Mouse (Mus musculus) spleen, adult 18-20 months (tissue): Measurements from ENCODE around the gene Fbxo33.
"Not testable (repeated sequence)": the region's sequence is repeated elsewhere in the genome, so short reads cannot be mapped to it uniquely, and the experiment has no call there.

Experiments used
- DNase-seq, 2 experiments: peaks; one replicate each; pipeline ENCODE4 v3.0.0; 2022; ENCODE audit warnings: mixed read lengths in 2 of 2

Fbxo33 gene

GRCm38 (mm10) chr12:59219325-59220225 is at the start of gene Fbxo33:
Gene Fbxo33, minus strand, starts transcription at chr12:59219725.
- peak; percentile 96 for DNase-seq

DNA sequence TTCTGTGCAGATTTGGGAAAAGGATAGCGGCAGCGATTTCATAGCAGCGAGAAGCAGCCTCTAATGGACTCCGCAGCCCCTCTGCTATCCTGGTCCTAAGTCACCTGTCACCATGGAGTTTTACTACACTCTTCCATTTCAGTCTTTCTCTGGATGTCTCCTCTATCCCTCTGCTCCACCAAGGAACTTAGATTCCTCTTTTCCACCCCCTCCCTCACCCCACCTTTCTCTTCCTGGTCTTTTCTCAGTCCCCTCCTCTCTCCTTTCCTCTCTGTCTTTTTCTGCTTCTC is 46.4 kb upstream of the Fbxo33 start:
- no peak for DNase-seq

- peak in 1 of 2 experiments; percentile 20 for DNase-seq
Observed at GRCm38 (mm10) chr12:59265207-59265941, 45.8 kb upstream of the Fbxo33 start.

DNA sequence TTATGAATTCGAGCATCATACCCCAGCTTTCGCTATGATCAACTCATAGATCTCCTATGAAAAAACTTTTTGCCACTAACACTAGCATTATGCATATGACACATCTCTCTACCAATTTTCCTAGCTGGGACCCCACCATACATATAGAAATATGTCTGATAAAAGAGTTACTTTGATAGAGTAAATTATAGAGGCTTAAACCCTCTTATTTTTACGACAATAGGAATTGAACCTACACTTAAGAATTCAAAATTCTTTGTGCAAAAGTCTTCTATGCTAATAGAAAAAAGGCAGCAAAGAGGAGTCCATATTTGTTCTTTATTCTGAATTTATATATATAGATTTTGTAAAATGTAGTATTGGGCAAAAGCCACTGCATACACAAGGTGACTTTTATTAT is 43.3 kb upstream of the Fbxo33 start:
- no peak for DNase-seq

GRCm38 (mm10) chr12:59260798-59261197 is 41.3 kb upstream of the Fbxo33 start:
- no peak for DNase-seq

DNA sequence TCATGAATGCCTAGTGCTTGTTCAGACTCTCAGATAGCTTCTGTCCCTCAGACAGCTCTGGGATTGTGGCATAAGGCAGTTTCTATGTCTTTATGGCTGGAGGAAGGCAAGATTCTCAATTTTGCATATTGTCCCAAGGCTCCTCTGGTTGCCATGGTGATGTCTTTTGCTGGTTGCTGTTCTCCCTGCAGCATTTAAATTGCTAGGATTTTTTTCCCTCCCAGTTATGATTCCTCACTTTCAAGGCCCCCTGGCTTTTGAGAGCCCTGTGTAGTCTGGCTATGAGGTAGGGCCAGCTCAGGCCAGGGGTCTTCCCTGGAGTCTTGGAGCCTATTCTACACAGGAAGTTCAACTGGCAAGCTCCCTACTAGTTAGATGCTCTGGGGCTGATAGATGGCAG is 40.8 kb upstream of the Fbxo33 start:
- no peak for DNase-seq

DNA sequence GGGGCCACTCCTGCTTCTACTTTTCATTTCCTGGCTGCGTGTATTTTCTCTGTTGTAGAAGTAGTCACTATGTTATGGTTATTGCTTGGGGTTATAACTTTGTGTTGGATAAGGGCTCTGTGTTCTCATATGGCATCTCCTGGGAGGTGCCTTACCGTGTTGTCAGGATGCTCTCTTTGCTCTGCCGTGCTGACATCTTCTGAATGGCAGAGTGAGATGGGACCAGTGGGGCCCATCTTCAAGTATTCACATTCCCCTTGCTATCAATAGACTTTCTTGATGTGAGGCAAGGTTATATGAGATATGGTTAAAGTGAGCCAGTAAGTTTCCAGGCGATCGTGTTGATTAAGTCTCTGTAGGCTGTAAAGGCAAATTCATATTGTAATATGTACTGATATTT is 39.5 kb upstream of the Fbxo33 start:
- DNase-seq: no peak

DNA sequence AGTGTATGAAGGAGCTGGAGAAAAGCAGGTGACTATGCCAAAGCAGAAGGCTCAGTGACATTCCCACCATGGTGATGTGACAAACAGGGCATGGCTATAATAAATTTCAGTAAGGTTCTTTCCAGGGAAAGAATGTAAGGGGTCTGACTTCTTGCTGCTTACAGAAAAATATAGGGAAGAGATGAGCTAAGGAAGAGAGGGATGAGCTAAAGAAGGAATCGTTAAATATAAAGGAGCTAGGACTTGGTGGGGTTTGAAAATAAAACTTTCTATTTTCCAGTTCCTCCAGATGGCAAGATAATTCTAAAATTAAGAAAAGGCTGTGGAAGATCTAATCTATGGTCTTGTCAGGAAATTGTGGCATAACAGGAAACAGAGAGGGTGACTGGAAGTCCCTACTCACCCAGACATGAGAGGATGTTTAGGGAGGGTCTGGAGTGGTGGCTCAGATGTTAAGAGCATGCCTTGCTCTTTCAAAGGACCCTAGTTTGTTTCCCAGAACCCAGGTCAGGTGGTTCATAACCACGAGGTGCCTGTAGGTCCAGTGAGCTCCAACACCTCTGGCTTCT is 30.8 kb upstream of the Fbxo33 start:
- no peak for DNase-seq

GRCm38 (mm10) chr12:59248969-59249368 is 29.4 kb upstream of the Fbxo33 start:
- DNase-seq: no peak

- DNase-seq: not testable (repeated sequence)
Observed at GRCm38 (mm10) chr12:59241031-59241430, 21.5 kb upstream of the Fbxo33 start.

DNA sequence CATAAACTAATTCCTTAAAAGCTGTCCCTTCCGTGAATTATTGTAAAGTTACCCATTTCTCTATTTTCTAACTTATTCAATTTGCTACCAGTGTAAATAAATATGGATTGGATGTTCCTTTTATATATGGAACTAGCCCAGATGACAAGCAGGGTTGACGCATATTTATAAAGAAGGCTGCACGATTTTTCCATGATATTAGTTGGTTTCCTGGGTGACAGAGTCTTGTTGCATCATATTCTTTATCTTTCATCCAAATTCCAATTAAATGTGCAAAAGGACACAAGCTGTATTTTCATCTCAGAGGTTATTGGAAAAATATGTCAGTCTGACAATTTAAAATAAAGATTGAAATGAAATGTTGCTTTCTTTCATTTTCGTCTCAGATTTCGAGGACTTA is 18.9 kb upstream of the Fbxo33 start:
- no peak for DNase-seq

GRCm38 (mm10) chr12:59228401-59228800 is 8.9 kb upstream of the Fbxo33 start:
- no peak for DNase-seq

DNA sequence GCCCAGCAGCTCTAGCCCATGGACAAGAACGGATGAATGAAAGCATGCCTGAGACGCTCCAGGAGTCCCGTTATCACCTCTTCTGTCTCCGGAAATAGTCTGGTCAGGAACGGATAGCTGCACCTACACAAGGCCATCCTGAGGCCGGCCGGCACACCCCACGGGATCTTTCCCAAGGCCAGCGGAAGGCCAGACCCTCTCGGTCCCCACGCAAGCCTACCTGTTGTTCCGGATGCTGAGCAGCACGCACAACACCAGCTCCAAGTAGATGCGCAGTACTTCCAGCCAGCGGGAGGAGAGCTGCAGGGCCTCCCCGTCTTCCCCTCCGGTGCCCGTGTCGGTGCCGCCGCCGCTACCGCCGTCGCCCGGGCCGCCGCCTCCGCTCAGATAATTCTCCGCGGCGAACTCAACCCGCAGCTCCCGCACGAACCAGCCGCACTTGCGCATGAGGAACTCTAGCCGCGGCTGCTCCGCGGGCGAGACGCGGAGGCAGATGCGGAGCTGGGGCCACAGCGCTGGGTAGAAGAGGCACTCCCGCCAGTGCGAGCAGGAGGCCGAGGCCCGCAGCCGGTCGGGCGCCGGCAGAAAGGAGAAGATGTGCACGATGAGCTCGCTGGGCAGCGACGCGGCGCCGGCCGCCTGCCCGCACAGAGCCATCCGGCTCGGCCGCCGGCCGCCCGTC is 744 bp downstream of the Fbxo33 start:
- no peak for DNase-seq

GRCm38 (mm10) chr12:59217331-59217730 is 2.2 kb downstream of the Fbxo33 start:
- no peak for DNase-seq

- DNase-seq: no peak
Observed at GRCm38 (mm10) chr12:59216676-59217266, 2.8 kb downstream of the Fbxo33 start.

GRCm38 (mm10) chr12:59216176-59216575 is 3.3 kb downstream of the Fbxo33 start:
- no peak for DNase-seq

DNA sequence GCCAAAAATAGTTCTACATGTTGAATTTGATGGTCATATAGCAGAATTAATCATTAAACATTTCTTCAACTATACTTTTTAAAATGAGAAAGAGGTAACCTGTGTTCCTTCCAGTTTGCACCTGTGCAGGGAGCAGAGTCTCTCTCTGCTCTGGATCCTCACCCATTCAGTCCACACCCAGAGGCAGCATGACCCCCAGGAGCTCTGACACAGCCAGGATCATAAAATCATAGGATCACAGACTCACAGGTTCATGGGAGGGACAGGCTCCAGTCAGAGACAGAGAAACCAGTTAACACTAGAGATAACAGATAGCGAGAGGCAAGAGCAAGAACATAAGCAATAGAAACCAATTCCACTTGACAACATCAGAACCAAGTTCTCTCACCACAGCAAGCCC is 11.7 kb downstream of the Fbxo33 start:
- DNase-seq: no peak

DNA sequence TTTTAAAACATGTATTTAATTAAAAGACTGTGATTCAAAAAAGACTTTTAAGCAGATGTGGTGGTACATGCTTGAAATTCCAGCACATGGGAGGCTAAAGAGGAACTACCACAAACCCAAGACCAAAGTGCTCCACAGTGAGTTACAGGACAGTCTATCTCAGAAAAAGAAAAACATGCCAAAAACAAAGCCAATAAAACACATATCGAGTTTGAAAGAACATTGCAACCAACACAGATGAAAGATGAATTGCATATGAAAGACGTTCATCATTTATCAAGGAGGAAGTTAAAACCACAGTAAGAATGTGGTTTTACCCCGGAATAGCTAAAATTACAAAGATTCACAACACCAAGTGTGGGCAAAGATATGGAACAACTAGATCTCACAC is 12.5 kb downstream of the Fbxo33 start:
- no peak for DNase-seq

DNA sequence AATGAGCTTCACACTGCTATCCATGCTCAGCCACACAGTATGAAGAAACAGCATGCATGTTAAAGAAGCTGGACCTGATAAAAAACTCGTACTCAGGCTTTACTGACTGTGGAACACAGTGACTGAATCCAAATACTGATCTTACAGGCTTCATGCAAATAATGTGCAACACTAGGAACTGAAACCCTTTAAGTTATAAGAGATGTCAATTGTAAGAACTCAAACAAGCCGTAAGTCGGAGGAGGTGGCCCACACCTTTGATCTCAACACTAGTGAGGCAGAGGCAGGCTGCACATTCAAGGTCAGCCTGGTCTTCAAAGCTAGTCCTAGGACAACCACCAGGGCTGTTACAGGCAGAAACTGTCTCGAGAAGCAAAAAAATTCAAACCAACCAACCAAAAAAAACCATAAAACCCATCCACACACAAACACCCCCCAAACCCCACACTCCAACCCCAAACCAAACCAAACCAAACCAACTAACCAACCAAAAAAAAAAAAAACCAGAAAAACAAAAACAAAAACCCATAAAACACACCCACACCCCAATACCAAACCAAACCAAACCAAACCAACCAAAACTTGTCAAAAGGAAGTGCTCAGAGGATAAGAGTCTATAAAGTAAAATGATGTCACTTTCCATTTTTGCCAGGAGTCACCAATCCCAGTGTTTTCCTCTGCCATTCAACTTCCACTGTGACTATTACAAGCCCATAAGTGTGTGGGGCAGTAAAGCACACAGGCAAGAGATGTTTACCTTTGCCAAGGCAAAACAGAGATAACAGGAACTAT is 13.1 kb downstream of the Fbxo33 start:
- no peak for DNase-seq

DNA sequence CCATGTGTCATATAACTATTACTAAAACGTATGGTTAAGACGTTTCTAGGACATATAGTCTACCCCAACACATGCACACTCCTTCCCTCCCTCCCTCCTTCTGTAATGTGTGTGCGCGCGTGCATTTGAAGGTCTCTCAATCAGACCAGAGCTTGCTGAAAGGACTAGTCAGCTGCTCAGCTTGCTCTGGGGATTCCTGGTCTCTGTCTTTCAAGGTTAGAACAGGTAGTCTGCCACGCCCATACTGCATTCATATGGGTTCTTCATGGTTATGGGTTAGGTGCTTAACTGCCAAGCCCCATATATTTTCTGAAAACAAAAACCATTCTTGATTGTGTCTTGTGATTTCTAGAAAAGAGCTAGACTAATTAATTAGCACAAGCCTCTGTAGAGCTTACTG is 14.0 kb downstream of the Fbxo33 start:
- DNase-seq: no peak

DNA sequence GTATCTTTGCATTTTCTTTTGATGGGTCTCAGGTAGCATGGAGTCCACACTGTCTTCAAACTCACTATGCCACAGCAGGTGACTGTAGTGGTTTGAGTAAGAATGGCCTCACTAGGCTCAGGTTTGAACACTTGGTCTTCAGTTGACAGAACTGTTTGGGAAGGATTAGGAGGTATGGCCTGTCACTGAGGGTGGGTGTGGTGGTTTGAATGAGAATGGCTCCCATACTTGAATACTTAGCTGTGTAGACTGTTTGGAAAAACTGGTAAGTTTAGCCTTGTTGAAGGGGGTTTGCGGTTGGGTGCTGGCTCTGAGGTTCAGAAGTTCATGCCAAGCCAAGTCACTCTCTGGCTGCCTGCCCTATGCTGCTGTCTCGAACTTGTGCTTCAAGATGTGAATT is 20.2 kb downstream of the Fbxo33 start:
- no peak for DNase-seq

- no peak for DNase-seq
Observed at GRCm38 (mm10) chr12:59198750-59199149, 20.8 kb downstream of the Fbxo33 start.
